Mouse (Mus musculus): Measurements from ENCODE around the gene Olfr1218.
"Not testable (repeated sequence)": the region's sequence is repeated elsewhere in the genome, so short reads cannot be mapped to it uniquely, and the experiment has no call there.

Gene Olfr1218

DNA sequence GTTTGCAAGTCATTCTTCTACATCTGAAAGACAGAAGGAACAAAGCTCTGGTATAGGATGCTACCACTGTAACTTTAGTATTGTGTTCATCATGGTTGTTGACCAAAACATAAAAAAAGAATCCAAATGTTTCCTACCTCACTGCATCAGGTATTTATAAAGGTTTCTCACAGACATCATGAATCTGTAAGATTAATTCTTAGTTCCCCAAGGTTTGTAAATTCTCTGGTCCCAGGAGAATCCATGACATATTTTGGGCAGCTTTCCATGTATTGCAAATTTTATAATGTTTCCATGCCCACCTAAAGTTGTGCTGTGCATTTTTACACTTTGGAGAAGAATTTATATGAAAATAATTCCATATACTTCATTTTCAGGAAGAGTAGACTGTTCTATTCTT, at the start of gene Olfr1218:
TSS of gene Olfr1218 (minus strand) at position 101 of the 400 bp plus-strand sequence.
- DNase-seq, result no peak

DNA sequence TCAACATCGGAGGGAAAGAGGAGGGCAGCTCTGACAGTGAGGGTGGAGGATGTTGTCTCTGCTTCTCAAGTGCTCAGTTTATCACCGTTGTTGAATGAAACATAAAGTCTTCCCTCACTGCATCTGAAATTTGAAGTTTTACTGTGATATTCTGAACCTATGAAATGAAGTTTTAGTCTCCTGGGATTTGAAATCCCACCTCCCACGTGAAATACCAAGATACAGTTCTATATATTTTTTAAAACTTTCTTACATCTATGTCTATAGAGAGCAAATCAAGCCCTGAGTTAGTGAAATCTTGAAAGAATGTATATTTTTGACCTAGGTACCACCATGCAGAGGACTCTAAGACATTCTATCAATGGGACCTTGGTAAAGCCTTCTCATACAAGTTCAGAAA, 45.7 kb upstream of the Olfr1218 start, which contains the start of gene Olfr1220:
TSS of gene Olfr1220 (minus strand) at position 101 of the 400 bp plus-strand sequence.
- no peak for DNase-seq

DNA sequence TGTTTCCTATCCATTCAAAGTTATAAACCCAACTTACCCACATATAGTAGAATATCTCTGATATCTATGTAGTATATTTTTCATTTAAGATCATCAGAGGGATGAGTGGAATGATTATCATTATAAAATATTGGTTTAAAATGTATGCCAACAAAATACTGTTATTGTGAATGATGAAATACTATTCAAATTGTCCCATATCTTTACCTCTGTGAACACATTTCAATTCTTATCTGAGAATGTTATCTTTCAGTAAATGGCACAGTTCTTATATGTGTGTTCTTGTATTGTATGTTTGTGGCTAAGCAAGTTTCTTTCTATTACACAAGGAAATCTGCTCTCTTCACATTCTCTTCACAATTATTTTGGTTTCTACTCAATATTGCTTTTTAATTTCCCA, 44.7 kb upstream of the Olfr1218 start:
- DNase-seq, result no peak

DNA sequence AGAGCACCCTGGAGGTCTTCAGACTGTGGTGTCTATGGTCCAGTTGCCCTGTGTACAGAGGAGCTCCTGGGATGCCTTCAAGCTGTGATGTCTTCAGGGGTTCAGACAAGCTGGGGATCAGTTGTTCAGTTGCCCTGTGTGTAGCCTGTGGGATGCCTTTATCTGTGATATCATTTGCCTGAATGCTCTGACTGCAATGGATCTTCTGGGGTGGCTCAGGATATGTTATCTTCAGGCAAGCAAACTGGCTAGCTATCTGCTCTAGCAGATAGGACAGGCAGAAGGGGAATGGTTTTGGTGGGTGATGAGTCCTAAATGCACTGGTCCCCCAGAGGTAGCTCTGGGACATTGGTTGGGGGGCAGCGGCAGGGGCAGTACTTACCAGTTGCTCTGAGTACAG, 32.9 kb upstream of the Olfr1218 start:
- DNase-seq, result no peak

DNA sequence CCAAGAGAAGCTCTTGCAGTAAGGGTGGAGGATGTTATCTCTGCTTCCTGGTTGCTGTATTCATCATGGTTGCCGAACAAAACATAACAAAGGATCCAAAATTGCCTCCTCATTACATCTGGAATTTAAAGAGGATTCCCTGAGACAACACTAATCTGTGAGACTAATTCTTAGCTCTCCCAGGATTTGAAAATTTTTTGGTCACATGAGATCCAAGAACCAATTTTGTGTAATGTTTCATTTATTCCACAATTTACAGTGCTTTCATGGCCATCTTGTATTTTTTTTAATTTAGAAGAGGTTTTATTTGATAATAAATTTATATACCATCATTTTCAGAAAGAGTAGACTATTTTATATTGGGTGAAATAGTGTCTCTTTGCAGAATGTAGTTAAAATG, 22.4 kb upstream of the Olfr1218 start, which contains the start of gene Olfr1219:
TSS of gene Olfr1219 (minus strand) at position 101 of the 400 bp plus-strand sequence.
- no peak for DNase-seq

DNA sequence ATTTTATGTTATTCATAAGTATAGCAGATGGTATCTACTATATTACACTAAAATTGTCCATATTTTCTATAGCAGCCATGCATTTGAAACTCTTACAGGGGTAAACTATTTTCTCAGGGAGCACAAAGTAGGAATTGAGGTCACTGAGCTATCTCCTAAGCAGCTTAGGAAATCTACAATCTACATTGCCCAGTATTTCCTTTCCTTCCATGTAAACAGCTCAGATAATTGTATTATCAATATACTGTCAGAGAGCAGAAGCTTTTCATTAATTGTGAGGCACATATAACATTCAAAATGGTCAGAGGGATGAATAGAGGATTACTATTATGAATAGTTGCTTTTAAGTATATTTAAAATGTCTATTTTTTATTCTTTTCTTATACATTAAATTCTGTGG, 20.5 kb upstream of the Olfr1218 start:
- DNase-seq, result no peak

DNA sequence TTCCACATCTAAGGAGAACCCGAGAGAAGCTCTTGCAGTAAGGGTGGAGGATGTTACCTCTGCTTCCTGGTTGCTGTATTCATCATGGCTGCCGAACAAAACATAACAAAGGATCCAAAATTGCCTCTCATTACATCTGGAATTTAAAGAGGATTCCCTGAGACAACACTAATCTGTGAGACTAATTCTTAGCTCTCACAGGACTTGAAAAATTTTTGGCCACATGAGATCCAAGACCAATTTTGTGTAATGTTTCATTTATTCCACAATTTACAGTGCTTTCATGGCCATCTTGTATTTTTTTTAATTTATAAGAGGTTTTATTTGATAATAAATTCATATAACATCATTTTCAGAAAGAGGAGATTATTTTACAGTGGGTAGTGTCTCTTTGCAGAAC, 29.0 kb downstream of the Olfr1218 start, which contains the start of gene Olfr1217:
TSS of gene Olfr1217 (minus strand) at position 101 of the 400 bp plus-strand sequence.
- DNase-seq, result no peak

DNA sequence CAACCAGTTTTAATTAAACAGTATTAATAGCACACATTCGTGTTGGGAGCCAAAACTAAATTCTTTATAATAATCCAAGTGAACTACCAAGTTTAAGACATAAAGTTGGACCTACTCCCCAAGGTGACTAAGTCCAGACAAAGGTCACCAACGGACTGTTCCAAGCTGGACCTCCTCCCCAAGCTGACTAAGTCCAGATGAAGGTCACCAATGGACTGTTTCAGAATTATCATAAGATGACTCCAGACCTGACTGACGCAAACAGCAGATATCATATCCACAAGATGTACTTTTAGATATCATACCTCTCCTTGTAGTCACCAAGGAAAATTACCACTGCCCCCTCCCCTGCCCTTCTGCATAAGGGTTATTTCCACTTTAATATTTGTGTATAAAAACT, 39.6 kb downstream of the Olfr1218 start:
- DNase-seq, result not testable (repeated sequence)

DNA sequence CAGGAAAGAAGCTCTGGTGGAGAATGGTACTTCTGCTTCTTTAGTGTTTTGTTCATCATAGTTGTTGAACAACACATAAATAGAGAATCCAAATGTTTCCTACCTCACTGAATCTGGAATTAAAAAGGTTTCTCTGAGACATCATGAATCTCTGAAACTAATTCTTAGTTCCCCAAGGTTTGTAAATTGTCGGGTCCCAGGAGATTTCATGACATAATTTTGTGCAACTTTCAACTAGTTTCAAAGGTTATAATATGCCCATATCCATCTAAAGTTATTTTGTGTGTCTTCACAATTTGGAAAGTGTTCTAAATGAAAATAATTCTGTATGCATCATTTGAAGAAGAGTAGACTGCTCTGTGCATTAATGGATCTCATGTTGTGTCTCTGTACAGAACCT, 42.7 kb downstream of the Olfr1218 start, which contains the start of gene Olfr1216:
TSS of gene Olfr1216 (minus strand) at position 101 of the 400 bp plus-strand sequence.
- no peak for DNase-seq

DNA sequence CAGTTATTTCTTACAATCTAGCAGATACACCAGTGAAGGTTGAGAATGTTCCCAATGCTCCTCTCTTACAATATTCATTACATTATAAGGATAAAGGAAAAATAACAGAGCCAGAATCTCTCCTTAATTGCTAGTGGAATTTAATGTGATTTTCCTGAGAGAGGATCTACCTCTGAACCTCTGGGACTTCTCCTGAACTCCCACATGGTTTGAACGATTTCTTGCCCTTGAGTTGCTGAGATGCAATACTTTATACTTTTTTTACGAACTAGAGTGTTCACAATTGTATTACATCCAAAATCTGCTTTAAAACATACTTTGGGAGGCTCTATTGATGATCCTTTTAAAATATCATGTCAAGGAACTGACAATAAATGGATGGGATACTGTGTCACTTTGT, 54.1 kb downstream of the Olfr1218 start, which contains the start of gene Olfr1215:
TSS of gene Olfr1215 (minus strand) at position 101 of the 400 bp plus-strand sequence.
- no peak for DNase-seq

All from kidney, postnatal 14 days (tissue).